Mouse (Mus musculus) hindbrain, postnatal 0 days (tissue): ENCODE results near the gene Pitpnm2. TPM values are rescaled to one million over a fixed set of nuclear protein-coding genes. Genes with fewer than 3 reads are reported as not detected.
A peak's percentile ranks its signal among the peaks of the same experiment; 100 is the strongest.

Experiments
- ATAC-seq: fragments of 200-750 bp; cut with Nextera tagmentation; 2 replicates; pipeline ENCODE4 v1.8.0; 2017; ENCODE audit warnings: mild to moderate bottlenecking, moderate TSS enrichment, moderate library complexity
- DNase-seq: peaks from one replicate; pipeline ENCODE4 v3.0.0-alpha.2; 2015; ENCODE audit warnings: low spot score
- H3K27ac ChIP-seq: fragments of 300-500 bp; sonication (generic); 2 replicates; pipeline ENCODE4 v1.5.1; 2014; ENCODE audit warnings: mild to moderate bottlenecking
- H3K27me3 ChIP-seq: fragments of 300-500 bp; sonication (generic); 2 replicates; pipeline ENCODE4 v1.6.1; 2014; ENCODE audit warnings: low read length, mixed read lengths; ENCODE audit not compliant: insufficient read depth
- H3K36me3 ChIP-seq: fragments of 300-500 bp; sonication (generic); 2 replicates; pipeline ENCODE4 v1.6.1; 2014; ENCODE audit warnings: low read length, mixed read lengths; ENCODE audit not compliant: insufficient read depth
- H3K4me1 ChIP-seq: fragments of 300-500 bp; sonication (generic); 2 replicates; pipeline ENCODE4 v1.6.1; 2014; ENCODE audit warnings: antibody characterized with exemption, low read length, mixed read lengths; ENCODE audit not compliant: insufficient read depth
- H3K4me2 ChIP-seq: fragments of 300-500 bp; sonication (generic); 2 replicates; pipeline ENCODE4 v1.6.1; 2014; ENCODE audit warnings: low read depth, mild to moderate bottlenecking, low read length, moderate library complexity, mixed read lengths
- H3K4me3 ChIP-seq: fragments of 300-500 bp; sonication (generic); 2 replicates; pipeline ENCODE4 v1.5.1; 2014; ENCODE audit warnings: low read length
- H3K9ac ChIP-seq: fragments of 300-500 bp; sonication (generic); replicated peaks from 2 replicates; pipeline ENCODE4 v1.6.1; 2014; ENCODE audit warnings: mild to moderate bottlenecking, low read length, moderate library complexity, mixed read lengths
- H3K9me3 ChIP-seq: fragments of 300-500 bp; sonication (generic); 2 replicates; pipeline ENCODE4 v1.6.1; 2016; ENCODE audit warnings: low read length, mixed read lengths
- CTCF ChIP-seq: IDR thresholded peaks from 2 replicates; pipeline ENCODE4 v1.5.1; 2016; ENCODE audit warnings: antibody characterized with exemption, control low read depth, low read depth
- WGBS: fragments of 180-500 bp; shearing (Covaris S2); extraction: QIAGEN DNeasy Blood & Tissue Kit; methylation state at CpG from one replicate; pipeline ENCODE4 v1.1.7; 2014; 5-methylcytosine and 5-hydroxymethylcytosine counted together
- polyA plus RNA-seq: library from polyadenylated mRNA; unstranded; fragments of >200 nt; fragmentation: Nextera tagmentation; extraction: Ambion mirVana; gene quantifications from 2 replicates; pipeline ENCODE4 v1.2.1, GENCODE M21; 2015
- total RNA-seq: library from RNA; depleted of rRNA; stranded (reverse); fragments of >200 nt; gene quantifications from 2 replicates; pipeline ENCODE4 v1.2.3, GENCODE M21; 2014

The Pitpnm2 gene
- total and polyA plus RNA-seq, 2 experiments from 2014 or later = 7.6 to 43.9 TPM

GRCm38 (mm10) chr5:124138066-124138465 is 111.5 kb downstream of the Pitpnm2 start:
- Histone ChIP-seq H3K4me2 (no peak overlapping the region), H3K36me3 (peaks cover 53% of the 10 kb centered on the region), H3K27ac (no peak overlapping the region), H3K9ac (no peak overlapping the region), H3K4me3 (no peak overlapping the region), H3K4me1 (no peaks in the 10 kb centered on the region), H3K9me3 (no peaks in the 10 kb centered on the region), H3K27me3 (no peaks in the 10 kb centered on the region)
- peak; percentile 84 for ATAC-seq
- DNase-seq = peak; percentile 65
- TF ChIP-seq CTCF = no peak
- whole genome bisulfite sequencing = 54% methylated on average over 7 of the region's 7 CpGs

GRCm38 (mm10) chr5:124134261-124134660 is 115.3 kb downstream of the Pitpnm2 start:
- Histone ChIP-seq H3K4me3 (no peak overlapping the region), H3K9me3 (no peaks in the 10 kb centered on the region), H3K4me1 (no peaks in the 10 kb centered on the region), H3K27ac (no peak overlapping the region), H3K4me2 (no peak overlapping the region), H3K9ac (no peak overlapping the region), H3K36me3 (peaks cover 38% of the 10 kb centered on the region; the same call in 1 of the 2 replicates), H3K27me3 (no peaks in the 10 kb centered on the region)
- 0 out of 2 replicates have a peak, but pooled peaks have one; percentile 1 for TF ChIP-seq CTCF
- no peak for ATAC-seq
- peak; percentile 56 for DNase-seq
- WGBS = 57% methylated on average over 5 of the region's 5 CpGs

- no peak for TF ChIP-seq CTCF
- WGBS = 90% methylated on average over 11 of the region's 11 CpGs
- no peak overlapping the region for H3K9ac ChIP-seq
- ATAC-seq (no peak), DNase-seq (no peak)
- H3K36me3 ChIP-seq = peaks cover 51% of the 10 kb centered on the region
- H3K27ac ChIP-seq = no peak overlapping the region
- H3K4me3 ChIP-seq = no peak overlapping the region
- no peaks in the 10 kb centered on the region for H3K9me3 ChIP-seq
- H3K4me2 ChIP-seq = no peak overlapping the region
- H3K4me1 ChIP-seq = no peaks in the 10 kb centered on the region
- no peaks in the 10 kb centered on the region for H3K27me3 ChIP-seq
Measured at GRCm38 (mm10) chr5:124125093-124125492, 124.5 kb downstream of the Pitpnm2 start.

- Histone ChIP-seq H3K4me3 (no peak overlapping the region), H3K9me3 (no peaks in the 10 kb centered on the region), H3K27ac (no peak overlapping the region), H3K4me2 (no peak overlapping the region), H3K4me1 (no peaks in the 10 kb centered on the region), H3K36me3 (peaks cover 37% of the 10 kb centered on the region), H3K9ac (no peak overlapping the region), H3K27me3 (no peaks in the 10 kb centered on the region)
- ATAC-seq = no peak
- WGBS = 84% methylated on average over 18 of the region's 18 CpGs
- DNase-seq = no peak
- no peak for TF ChIP-seq CTCF
Measured at GRCm38 (mm10) chr5:124122357-124122756, 127.2 kb downstream of the Pitpnm2 start.

GRCm38 (mm10) chr5:124119204-124119603 is 130.4 kb downstream of the Pitpnm2 start:
- ATAC-seq (no peak), DNase-seq (no peak)
- TF ChIP-seq CTCF = no peak
- Histone ChIP-seq H3K4me3 (no peak overlapping the region), H3K9me3 (no peaks in the 10 kb centered on the region), H3K27ac (no peak overlapping the region), H3K4me1 (peaks cover 10% of the 10 kb centered on the region), H3K9ac (no peak overlapping the region), H3K27me3 (no peaks in the 10 kb centered on the region), H3K4me2 (no peak overlapping the region), H3K36me3 (peaks cover 26% of the 10 kb centered on the region)
- 70% methylated on average over 5 of the region's 5 CpGs for WGBS

GRCm38 (mm10) chr5:124115990-124116845 is 133.3 kb downstream of the Pitpnm2 start, which contains the start of gene Arl6ip4:
Arl6ip4 (plus strand) TSS chr5:124116089.
- ATAC-seq (peak; percentile 27), DNase-seq (peak; percentile 89)
- no peaks in the 10 kb centered on the region for H3K27me3 ChIP-seq
- no peaks in the 10 kb centered on the region for H3K9me3 ChIP-seq
- peaks cover 11% of the 10 kb centered on the region; the same call in 1 of the 2 replicates for H3K36me3 ChIP-seq
- peak within 1 kb of the TSS; percentile 91 for H3K4me3 ChIP-seq
- no peak for TF ChIP-seq CTCF
- peak within 1 kb of the TSS; percentile 92 for H3K9ac ChIP-seq
- WGBS = 2% methylated on average over 64 of the region's 64 CpGs
- H3K4me1 ChIP-seq = peaks cover 17% of the 10 kb centered on the region
- H3K27ac ChIP-seq = peak within 1 kb of the TSS; percentile 86
- peak within 1 kb of the TSS; percentile 99 for H3K4me2 ChIP-seq

GRCm38 (mm10) chr5:124115531-124115930 is 134.0 kb downstream of the Pitpnm2 start:
- Histone ChIP-seq H3K4me1 (peaks cover 17% of the 10 kb centered on the region), H3K36me3 (peaks cover 10% of the 10 kb centered on the region; the same call in 1 of the 2 replicates), H3K9ac (peak overlapping the region; percentile 92), H3K27ac (peak overlapping the region; percentile 86; the same call in 1 of the 2 replicates), H3K4me2 (peak overlapping the region; percentile 99), H3K4me3 (peak overlapping the region; percentile 91), H3K27me3 (no peaks in the 10 kb centered on the region), H3K9me3 (no peaks in the 10 kb centered on the region)
- no peak for TF ChIP-seq CTCF
- 23% methylated on average over 7 of the region's 7 CpGs for WGBS
- DNase-seq (no peak), ATAC-seq (no peak)
